Mouse (Mus musculus) T-helper 17 cell (primary cell): ENCODE results near the gene Mrnip.
"Not testable (repeated sequence)": the region's sequence is repeated elsewhere in the genome, so short reads cannot be mapped to it uniquely, and the experiment has no call there.

Experiments
- in situ Hi-C, 2 experiments: fragments of 300-600 bp; cut with MboI, MseI; formaldehyde crosslinking; loops; 1 replicate in 1 of 2; 2 replicates in 1 of 2; pipeline ENCODE4 v1.15.1; 2025; ENCODE audit warnings: high pct_unique_total_duplicates in 2 of 2

Gene Mrnip

DNA sequence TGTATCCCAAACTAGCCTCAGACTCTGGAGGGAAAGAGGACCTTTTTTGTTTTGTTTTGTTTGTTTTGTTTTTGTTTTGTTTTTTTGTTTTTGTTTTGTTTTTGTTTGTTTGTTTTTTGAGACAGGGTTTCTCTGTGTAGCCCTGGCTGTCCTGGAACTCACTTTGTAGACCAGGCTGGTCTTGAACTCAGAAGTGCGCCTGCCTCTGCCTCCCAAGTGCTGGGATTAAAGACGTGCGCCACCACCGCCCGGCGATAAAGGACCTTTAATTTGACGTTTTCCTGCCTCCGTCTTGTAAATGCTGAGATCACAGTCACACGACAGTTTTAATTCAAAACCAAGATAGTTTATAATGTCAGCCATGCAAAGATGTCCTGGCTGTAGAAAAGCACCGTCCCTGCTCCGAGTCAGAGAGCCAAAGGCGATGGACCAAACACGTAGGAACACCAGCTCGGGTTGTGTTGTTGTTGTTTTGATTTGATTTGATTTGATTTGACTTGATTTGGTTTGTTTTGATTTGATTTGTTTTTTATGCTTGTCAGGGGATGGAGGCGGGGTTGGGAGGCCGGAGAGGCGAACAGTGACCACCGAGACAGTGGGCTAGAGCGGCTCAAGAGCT is at the start of gene Mrnip:
Mrnip (plus strand) TSS at position 334 of the 619 bp plus-strand sequence.
- in situ Hi-C loops, result not testable (repeated sequence)

DNA sequence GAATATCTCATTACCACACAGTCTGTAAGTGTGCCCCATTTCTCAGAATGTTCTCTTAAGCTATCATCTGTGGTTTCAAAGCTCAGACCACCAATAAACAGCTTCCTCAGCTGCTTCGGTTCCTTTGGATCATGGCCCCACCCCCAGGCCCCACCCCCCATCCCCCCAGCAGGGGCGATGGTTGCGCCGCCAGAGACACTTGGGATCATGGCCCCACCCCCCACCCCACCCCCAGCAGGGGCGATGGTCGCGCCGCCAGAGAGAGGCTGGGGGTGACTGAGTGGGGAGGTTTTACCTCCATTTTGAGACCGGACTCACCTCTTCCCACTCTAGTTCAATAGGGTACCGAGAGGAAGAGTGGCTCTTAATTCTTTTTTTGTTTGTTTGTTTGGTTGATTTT is 46.5 kb upstream of the Mrnip start:
- in situ Hi-C loops, result loop anchor here in 1 of 2 experiments (5.0 kb wide), 2 partner anchors 40 to 140 kb away; no protein-coding TSS in a partner anchor

- in situ Hi-C loops, result no loop called here
These were observed 43.2 kb upstream of the Mrnip start, which contains the start of gene Tbc1d9b for GRCm38 (mm10) chr11:50130811-50131766. TSS of gene Tbc1d9b (plus strand) at chr11:50131396.

DNA sequence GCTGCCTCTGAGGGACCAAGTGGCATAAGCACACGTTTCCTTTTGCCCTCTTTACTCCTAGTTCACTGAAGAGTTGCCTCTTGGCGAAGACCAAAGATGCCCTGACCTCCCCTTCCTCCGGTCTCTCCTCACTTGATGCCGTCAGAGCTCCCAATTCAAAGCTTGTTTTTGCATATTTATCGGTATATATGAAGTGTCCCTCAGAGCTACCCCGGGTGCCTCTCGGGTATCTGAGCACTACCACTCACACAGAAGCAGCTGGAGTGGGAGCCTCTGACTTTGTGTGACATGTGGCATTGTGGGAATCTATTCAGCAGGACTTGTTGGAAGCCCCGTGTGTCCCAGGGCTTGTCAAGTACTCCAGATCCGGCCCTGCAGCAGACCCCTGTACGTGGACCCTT is 42.4 kb upstream of the Mrnip start:
- in situ Hi-C loops, result no loop called here

DNA sequence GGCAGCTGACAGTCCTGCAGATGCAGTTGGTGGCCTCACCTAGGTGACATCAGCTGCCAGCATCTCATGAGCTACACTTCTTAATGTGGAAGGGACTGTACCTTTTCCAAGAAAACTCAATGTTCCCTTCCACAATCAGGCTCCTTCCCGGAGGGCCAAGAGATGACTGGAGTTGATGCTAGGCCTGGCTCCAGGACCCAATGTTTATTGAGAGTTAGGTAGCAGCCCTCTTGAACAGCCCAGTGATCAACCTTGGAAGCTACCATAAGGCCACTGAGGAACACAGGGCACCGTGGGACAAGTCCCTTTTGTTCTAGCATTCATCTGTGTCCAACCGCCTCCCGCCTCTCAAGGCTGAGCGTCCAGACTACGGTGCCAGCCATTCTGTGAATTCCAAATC is 42.0 kb upstream of the Mrnip start:
- in situ Hi-C loops, result no loop called here

DNA sequence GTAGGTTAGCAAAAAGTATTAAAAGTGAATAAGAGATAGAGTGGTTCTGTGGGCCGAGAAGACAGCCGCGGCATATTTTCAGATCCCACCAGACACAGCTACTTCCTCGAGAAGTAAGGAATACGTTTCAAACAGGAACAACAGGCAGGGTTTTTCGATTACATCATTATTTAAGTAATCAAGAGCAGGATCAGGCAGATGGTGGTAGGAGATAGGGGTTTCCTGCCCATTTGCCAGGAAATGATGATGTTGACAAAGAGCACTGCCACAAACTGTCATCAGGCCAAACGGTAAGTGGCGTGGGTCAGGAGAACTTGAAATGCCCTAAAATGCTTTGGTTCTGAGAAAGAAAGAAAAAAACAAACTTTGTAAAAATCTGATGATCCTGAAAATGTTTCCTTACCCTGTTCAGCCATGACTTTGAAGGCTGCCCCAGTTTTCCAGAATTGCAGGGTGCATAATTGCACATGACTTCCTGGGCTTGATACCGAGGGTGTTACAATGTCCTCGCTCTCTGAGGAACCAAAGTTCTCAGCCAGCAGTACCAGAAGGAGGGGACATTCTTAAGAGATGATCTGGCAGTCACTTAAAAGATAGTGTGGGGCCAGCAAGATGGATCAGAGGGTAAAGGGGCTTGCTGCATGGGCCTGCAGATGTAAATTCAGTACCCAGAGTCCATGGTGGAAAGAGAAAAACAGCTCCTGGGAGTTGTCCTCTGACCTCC is 39.9 kb upstream of the Mrnip start:
- in situ Hi-C loops, result no loop called here

DNA sequence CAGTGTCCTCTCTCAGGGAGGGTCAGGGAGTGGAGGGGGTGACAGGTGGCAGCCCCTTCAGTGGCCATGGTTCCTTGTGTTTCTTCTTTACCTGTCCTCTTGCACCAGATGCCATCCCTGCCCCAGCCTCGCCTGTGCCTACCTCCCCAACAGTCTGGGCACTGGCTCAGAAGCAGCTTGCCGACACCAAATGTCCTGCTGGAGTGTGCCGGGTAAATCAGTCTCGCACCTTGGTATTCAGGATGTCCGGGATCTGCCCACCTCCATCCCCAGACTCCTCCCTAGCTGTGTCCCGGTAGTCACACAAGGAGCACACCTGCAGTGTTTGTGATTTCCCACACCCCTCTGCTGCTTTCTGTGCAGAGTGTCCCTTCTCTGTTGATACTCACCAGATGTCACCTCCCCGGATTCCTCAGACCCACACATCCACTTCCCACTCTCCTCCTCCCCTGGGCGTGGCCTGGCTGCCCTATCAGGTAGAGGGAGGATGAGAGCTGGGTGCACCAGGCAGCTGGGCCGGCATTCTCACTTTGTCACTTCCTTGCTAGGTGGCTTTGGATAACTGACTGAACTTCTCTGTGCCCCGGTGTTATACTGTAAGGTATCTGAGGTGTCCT is 35.9 kb upstream of the Mrnip start:
- in situ Hi-C loops, result loop anchor here in 1 of 2 experiments (5.0 kb wide), 1 partner anchor 111 kb away; the partner anchor contains the start of gene Rnf130

DNA sequence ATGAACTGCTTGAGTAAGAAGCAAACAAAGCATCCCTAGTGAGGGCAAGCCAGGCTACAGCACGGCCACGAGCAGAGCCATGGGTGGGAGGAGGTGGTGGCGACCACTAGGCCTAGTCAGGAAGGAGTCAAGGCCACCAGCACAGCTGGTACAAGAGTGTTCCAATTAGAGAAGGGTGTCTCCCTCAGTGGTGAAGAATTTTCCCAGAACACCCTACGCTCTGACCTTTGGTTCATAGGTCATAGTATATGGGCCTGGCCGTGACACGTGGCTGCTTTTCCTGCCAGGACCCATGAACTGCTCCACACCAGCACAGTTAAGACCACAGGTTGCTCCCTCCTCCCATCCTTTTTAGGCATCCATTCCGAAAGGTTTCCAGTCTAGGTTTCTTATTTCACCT is 34.7 kb upstream of the Mrnip start:
- in situ Hi-C loops, result loop anchor here in 1 of 2 experiments (5.0 kb wide), 1 partner anchor 112 kb away; the partner anchor contains the start of gene Rnf130

DNA sequence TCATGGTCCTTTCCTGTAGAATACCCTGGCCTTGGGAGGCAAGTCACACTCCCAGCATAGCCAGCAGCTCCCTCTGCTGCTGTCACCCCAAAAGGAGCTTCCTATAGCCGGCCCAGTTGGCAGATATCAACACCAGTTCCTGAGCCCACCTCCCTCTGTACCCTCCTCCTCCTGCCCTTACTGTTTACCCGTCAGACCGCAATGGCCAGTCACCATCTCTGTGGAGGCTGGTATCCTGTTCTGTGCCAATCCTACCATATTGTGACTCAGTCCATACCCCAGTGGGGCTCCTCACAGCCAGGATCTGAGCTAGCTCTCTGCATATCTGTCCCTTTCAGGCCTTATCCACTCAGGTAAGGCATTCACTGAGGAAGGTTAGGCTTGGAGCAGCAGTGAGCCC is 28.7 kb upstream of the Mrnip start:
- in situ Hi-C loops, result no loop called here

- in situ Hi-C loops, result no loop called here
These were observed 28.1 kb upstream of the Mrnip start for GRCm38 (mm10) chr11:50146121-50146520.

GRCm38 (mm10) chr11:50147267-50147957 is 26.8 kb upstream of the Mrnip start:
- in situ Hi-C loops, result no loop called here

DNA sequence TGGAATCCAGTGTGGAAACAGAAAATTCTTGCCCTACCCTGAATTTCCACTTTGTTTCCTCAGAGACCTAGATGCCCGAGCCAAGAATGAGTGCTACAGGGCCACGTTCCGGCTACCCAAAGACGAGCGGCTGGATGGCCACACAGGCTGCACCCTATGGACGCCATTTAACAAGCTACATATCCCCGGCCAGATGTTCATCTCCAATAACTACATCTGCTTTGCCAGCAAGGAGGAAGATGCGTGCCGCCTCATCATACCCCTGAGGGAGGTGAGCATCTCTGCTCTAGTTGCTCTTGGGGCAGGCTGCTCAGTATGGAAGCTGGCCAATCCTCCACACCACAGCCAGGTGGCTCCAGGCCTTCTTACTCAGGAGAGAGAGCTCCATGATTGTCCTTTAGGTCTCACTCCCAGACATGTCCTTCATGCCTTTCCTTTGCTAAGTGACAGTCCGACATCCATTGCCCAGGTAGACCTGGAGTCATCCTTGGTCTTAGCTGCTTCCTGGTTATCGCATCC is 26.2 kb upstream of the Mrnip start:
- in situ Hi-C loops, result no loop called here

- in situ Hi-C loops, result no loop called here
These were observed 25.0 kb upstream of the Mrnip start for GRCm38 (mm10) chr11:50149200-50149599.

DNA sequence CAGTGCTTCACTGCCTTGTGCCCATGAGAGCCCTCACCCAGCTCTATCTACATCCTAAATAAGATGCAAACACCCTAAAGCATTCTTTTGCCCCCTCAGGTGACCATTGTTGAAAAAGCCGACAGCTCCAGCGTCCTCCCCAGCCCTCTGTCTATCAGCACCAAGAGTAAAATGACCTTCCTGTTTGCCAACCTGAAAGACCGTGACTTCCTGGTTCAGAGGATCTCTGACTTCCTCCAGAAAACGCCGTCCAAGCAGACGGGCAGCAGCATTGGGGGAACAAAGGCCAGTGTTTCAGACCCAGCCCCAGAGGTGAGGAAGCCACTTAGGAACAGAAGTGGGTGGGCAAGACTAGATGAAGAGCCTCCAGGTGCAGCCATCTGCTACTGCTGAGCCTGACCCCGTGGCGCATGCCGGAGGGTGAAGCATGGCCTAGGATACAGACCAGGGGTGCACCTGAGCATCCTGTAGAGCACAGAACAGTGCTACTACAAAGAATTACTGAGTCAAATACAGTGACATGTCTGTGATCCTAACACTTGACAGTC is 24.6 kb upstream of the Mrnip start:
- in situ Hi-C loops, result no loop called here

- in situ Hi-C loops, result no loop called here
These were observed 22.9 kb upstream of the Mrnip start for GRCm38 (mm10) chr11:50151374-50151773.

DNA sequence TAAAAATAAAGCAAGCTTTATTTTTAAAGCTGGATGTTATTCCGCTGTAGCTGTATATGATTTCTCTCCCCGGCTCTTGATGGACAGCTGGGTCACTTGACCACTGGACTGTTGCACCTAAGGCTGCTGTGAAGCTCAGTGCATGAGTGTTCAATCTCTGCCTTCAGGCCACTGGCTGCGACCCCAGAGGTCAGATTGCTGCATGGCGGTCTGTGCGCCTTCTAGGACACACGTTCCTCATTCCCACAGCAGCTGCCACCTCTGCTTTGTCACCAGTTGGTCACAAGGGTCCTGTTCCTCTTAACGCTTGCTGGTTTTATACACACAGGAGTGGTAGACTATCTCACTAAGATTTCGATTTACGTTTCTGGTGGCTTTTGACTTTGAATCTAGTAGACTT is 20.1 kb upstream of the Mrnip start:
- in situ Hi-C loops, result no loop called here

DNA sequence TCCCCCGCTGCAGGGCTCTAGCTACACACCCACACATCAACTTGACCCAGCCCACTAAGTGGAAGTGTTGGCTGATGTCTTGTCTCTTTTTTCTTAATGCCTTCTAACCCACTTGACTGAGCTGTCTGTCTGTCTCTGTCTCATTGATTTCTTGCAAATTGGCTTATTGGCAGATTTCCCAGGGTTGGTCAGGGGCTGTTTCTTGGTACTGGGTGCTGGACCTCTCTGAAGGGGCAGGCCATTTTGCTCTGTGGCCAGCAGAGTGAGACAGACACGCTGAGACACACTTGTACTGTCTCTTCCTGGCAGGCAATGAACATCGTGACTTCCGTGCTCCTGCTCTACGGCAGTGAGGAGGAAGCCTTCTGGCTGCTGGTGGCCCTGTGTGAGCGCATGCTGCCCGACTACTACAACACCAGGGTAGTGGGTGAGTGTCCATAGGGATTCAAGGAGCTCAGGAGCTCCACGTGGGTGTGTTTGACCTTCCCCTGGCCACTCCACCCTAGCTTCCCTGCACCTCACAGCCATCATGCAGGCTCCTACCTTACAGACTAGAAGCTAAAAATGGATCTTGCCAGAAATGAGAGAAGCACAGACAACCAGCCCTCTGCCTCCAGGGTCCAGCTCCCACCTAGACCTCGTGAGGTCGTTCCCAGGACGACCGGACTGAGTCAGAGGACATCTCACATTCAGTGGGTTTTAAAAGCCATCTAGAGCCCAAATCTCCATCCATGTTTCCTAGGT is 19.3 kb upstream of the Mrnip start:
- in situ Hi-C loops, result no loop called here

- in situ Hi-C loops, result no loop called here
These were observed 18.5 kb upstream of the Mrnip start for GRCm38 (mm10) chr11:50155785-50156184.

GRCm38 (mm10) chr11:50156725-50157258 is 17.5 kb upstream of the Mrnip start:
- in situ Hi-C loops, result no loop called here
